Mouse (Mus musculus): ENCODE data around the gene Fbxl7.

Fbxl7 gene

GRCm38 (mm10) chr15:26688472-26689104 is 206.8 kb downstream of the Fbxl7 start:
- no peak for DNase-seq

DNA sequence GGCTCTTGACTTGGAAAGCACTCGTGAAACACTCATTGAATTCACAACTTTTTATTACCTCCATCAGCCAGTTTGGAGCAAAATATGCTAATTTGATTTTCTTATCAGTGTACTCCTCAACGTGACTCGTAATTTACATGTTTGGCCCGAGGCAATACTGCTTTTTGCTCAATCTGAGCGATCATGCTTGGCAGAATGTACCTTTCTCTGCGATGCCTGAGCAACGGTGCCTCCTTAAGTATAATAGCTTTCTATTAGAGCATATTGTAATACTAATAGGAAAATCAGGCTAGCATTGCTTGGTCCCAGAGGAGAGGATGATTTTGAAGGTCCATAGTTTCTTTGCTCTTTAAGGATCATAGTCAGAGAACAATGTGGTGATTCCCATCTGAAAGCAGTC is 207.7 kb downstream of the Fbxl7 start:
- no peak for DNase-seq

DNA sequence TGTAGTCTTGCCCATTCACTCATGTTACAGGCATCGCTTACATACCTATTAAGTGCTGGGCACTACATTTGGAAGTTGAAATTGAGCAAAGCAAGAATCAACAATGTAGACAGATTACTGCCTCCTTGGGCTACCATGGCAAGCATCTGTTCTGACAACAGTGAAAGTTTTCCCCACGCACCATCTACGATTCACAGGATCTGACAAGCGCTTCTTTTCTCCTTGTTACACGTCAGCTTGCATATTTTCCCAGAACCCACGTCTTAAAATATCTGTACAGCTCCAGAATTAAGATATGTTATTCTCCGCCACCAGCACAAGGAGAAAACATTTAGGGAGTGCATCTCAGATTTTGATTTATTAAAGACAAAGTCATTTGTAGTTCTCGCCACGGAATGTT is 213.1 kb downstream of the Fbxl7 start:
- no peak for DNase-seq

DNA sequence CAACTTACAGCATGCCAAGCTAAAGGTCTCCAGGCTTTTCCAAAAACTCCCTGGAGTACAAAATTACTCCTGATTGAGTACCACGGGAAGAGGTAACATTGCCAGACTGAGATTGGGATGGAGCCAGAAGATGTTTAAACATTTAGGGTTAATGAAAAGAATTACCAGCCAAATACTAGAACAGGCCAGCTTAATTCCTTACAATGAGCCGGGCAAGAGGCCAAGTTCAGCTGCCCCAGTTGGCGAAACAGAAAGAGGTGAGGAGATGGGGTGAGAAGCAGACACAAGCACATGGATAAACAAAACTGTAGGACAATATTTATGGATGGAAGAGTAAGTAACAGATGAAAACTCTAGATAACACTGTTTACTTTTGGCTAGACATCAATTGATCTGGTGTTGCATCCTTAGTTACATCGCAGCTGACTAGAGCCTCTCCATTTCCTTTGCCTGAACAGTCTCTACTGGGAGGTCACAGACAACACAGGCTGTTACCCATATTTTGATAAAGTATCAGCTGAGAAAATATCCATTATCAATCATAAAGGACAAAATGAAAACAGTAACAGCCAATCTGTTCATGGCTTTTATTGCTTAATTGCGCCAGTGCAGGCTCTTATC is 222.0 kb downstream of the Fbxl7 start:
- DNase-seq = peak; percentile 29 to 30

GRCm38 (mm10) chr15:26654988-26655387 is 240.4 kb downstream of the Fbxl7 start:
- no peak for DNase-seq

DNA sequence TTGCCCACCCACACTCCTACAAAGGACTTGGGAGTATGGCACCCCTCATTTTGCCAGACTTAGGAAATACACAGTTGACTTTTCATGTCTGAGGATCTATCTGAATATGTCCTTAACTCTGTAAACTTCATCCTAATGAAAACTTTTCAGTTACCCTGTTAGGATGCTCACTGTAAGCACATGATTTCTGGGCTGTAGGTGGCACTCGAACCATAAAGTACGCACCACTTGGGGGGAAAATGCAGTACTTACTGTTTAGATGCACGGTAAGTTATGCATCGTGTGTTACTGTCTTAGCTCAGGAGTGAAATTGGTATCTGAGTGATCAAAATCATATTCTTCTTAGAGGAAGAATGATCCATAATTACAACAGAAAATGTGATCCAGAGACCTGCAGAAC is 252.8 kb downstream of the Fbxl7 start:
- no peak for DNase-seq

DNA sequence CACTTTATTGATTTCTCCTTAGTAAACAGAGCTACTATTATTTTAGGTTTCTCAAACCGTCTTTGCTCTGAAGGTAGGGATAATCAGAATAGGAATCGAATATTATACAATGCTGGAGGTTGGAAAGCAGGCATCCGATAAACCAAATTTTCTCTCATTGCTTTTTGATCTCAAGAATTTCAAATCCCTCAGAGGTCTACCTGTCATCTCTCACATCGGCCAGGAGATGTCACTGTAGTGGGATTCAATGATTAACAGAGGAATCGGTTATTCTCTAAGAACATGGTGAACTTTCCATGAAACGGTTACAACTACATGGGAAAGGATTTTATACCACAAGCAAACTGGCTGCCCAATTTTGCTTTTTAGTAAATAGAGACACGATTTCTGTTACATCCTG is 255.7 kb downstream of the Fbxl7 start:
- no peak for DNase-seq

DNA sequence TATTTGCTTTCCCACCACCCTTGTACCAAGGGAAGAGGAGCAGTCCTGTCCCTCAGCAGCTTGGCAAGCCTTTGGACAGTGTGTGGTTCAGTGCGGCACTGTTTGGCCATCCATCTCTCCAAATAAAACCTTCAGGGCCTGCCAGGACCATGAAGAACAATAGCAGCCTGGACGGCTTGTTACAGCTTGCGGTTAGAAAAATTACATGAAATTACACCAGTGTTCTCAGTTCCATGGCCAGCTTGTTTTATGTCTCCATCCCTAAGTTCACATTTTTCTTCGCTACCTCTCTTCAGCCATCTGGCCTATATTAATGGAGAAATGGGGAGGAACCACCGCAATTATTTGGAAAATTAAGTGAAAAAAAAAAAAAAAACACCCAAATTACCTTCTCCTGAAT is 259.8 kb downstream of the Fbxl7 start:
- DNase-seq = no peak

- DNase-seq = no peak
Observed at GRCm38 (mm10) chr15:26628181-26628580, 267.2 kb downstream of the Fbxl7 start.

DNA sequence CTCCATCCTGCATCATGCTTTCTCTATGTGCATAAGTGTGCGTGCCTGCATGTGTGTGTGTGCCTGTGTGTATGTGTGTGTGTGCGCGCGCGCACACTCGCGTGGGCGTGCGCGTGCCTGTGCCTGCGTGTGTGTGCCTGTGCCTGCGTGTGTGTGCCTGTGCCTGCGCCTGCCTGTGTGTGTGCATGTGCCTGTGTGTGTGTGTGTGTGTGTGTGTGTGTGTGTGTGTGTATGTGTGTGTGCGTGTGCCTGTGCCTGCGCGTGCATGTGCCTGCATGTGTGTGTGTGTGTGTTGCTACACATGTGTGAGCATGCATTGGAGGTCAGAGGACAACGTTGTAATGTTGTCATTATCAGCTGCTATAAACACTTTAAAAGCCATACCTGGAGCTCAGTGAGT is 272.1 kb downstream of the Fbxl7 start:
- DNase-seq = no peak

DNA sequence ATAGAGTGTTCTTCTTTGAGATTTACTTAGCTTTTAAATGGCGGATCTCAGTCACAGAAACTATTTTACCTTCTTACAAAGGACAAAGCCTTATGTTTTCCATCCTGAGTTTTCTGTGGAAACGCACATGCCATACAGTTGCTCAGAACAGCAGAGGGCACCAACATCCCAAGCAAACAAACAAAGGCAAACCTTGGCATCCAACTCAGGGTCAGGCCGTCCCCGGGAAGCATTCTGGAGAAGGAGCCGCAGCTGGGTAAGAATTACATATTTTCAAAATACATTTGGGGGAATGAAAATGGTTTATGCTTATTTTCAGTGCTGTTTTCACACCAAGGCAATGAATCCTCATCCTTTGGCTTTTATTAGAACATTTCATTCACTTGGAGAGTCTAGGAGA is 275.1 kb downstream of the Fbxl7 start:
- DNase-seq = peak; percentile 69 to 75

DNA sequence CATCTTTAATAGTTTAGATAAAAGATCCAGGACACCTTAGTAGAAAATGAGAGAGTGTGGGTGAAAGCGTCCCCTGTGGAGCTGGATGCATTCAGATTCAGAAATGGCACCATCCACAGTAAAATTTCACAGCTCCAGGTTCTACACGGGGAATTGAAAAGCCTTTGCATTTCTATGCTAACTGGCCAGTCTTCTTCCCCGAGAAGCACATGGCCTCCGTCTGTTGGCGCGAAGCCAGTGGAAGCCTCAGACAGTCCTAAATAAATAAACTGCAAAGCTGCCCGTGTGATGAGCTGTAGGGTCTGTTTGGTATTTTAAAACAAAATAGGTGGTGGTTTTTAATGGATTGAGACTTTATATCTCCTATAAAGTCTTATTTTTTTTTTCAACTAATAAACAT is 276.2 kb downstream of the Fbxl7 start:
- DNase-seq = peak; percentile 74 to 80

DNA sequence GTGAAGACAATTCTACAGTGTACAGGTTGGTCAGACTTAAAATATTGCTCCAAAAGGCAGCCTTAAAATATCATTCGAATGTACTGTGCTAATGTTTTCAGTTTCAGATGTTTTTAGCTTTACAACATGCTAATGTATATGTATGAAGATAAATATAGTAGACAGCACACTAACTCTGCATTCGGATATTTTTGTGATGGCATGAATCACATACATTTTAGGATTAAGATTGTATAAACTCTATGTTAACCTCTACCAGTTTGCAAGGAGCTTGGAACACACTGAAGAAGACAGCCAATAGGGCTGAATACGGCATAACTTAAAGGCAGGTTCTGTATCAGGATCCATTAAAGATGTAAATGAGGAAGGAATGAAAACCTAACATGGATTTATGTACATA is 299.1 kb downstream of the Fbxl7 start:
- DNase-seq = no peak

GRCm38 (mm10) chr15:26579947-26580709 is 315.3 kb downstream of the Fbxl7 start:
- no peak for DNase-seq

DNA sequence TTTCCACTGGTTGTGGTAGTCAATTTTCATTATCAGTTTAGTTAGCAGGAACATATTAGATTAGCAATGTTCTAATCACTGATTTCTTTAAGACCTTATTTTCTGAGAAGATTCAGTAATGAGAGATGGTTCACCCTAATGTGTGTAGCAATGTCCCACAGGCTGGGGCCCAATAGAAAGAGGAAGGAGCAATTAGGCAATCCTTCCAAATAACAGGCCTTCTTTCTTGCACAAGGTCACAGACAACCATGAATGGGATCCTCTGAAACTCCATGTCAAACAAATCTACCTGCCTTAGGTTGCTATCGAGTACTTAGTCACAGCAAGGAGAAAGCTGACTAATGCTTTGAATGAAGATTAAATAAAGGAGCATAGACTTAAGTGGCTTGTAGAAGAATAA is 316.9 kb downstream of the Fbxl7 start:
- no peak for DNase-seq

GRCm38 (mm10) chr15:26566076-26566475 is 329.3 kb downstream of the Fbxl7 start:
- DNase-seq = no peak

DNA sequence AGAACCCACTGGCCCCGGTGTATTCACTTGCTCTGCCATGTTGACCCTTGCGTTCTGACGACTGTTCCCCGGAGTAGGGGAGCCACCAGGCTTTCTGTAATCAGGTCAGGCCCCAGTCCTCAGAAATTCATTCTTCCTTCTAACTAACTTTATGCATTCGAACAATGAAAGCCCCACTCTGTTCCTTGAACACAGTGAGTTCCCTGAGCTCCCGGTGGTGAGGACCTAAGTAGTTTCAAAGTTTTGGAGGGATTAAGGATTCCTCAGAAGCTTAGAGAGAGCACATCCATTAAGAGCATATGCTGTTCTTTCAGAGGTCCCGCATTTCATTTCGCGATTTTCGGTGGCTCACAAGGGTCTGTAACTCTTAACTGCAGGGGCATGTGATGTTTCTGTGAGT is 341.8 kb downstream of the Fbxl7 start:
- DNase-seq = no peak

DNA sequence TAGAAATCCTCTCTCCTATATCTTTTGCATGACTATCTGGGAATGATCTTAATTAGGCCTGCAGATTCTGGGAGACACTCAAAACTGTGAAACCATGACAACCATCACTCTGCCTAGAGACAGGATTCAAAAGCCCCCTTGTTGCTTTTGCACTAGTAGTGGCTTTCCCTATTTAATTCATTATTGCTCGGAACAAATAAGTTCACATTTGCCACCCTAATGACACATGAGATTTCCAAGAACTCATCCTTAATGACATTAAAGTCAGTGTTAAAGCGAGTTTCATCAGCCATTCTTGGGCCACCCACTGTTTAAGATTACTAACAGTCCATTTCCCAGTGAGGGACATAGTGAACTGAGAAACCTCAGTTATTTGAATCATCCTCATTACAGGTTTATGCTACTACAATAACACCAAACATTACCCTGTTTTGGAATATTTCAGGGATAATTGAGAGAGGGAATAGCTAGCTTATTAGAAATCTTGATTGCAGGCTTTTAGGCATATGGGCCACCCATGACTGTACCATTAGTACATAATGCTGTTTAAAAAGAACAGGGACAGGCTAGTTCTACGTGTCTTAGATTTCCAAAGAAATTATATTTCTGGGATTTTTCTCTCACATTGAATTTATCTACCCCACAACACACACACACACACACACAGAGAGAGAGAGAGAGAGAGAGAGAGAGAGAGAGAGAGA is 361.2 kb downstream of the Fbxl7 start:
- no peak for DNase-seq

- DNase-seq = peak; percentile 27 to 47
Observed at GRCm38 (mm10) chr15:26519220-26519631, 376.2 kb downstream of the Fbxl7 start.

DNA sequence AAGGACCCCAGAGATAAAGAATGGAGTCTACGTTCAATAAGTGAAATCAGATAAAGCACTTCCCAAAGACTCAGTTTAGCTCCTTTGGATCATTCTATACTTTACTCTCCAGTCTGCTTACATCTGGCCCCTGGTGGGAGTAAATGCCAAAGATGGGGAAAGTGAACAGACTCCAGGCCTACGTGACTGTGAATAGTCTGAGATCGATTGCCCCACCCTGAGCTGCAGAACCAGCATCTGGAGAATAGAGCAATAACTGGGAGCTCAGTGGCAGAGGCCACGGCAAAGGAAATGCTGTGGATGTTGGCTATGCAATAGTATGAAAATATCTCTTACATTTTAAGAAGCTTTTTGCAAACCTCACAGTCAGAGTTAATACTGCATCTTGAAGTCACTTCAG is 394.4 kb downstream of the Fbxl7 start:
- no peak for DNase-seq
